Mouse (Mus musculus): ENCODE data around the gene Rcor1.
A peak's percentile ranks its signal among the peaks of the same experiment; 100 is the strongest.

Gene Rcor1

GRCm38 (mm10) chr12:111021138-111021537 is 18.0 kb upstream of the Rcor1 start:
- no peak for DNase-seq (ENCODE audit: low spot score in 2 of 2)

GRCm38 (mm10) chr12:111021577-111021976 is 17.6 kb upstream of the Rcor1 start:
- DNase-seq (ENCODE audit: low spot score in 2 of 2): no peak

- no peak for DNase-seq (ENCODE audit: low spot score in 2 of 2)
Measured at GRCm38 (mm10) chr12:111028176-111029167, 10.7 kb upstream of the Rcor1 start.

DNA sequence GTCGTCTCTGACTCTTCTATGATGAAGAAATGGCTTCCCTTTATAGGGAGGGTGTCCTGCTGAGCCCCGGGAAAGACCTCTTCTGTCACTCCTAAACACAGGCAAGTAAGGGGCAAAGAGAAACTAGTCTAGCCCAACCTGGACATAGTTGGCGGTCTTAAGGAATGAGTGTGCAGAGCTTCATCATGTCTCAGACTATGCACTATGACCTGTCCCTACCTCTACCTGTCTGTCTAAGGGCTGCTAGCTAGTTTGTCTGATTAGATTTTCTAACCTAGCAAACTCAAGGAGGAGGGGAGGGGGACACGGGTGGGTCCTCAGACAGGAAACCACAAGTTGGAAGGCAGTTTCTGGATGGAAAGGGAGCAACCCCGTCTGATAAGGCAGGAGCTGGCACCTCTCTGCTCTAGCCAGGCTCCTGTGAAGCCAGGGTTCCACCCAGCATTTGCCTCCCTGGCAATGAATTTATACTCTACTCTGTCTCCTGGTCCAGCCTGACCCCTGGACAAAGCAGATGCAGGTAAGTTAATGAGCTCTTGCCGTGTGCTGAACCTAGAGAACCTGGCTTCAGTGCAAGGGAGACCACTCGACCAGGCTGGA is 9.8 kb upstream of the Rcor1 start:
- DNase-seq (ENCODE audit: low spot score in 2 of 2): no peak

DNA sequence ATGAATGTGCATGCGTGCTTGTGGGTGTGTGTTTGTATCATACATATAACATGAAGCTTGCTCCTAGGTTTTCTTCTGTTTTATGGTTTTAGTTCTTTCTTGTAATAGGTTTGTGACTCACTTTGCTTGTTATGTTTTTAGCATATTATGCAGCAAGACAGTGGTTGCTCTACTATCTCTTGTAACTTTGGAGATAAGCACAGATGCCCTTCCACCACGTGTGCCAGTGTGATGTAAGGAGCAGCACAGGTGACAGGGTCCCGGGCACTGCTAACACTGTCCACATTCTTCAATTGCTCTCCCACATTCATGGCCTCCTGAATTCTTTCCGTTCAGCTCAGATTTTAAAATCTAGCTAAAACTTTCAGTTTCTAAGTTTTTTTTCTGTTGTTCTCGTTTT is 6.3 kb upstream of the Rcor1 start:
- DNase-seq (ENCODE audit: low spot score in 2 of 2): no peak

DNA sequence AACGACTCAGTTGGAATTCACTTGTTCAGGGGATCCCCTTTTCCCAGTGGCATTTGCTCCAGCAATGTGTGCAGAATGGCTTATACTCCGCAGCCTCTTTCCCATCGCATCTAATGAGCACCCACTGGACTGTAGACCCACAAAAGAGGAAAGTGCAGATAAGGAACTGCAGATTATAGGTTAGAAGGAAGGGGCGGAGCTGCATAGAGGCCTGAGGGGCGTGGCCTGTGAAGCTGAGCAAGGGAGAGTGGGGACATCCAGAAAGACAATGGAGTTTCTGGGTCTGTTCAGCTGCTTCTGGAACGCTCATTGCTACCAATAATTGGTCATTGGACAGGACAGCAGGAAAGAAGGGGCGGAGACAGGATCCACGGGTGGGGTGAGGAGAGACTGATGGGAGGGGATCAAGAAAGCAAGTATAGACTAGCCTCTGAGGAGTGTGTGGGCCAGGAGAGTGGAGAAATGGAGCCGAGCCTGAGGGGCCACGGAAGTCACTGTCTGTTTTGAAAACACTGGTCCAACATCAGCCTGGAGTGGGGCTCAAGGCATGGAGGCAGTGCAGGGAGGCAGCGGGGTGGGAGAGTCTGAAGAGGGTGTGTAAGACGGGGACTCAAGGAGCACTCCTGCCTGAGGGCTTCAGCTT is 3.8 kb upstream of the Rcor1 start:
- DNase-seq (ENCODE audit: low spot score in 2 of 2): no peak

GRCm38 (mm10) chr12:111036198-111036775 is 2.9 kb upstream of the Rcor1 start:
- no peak for DNase-seq (ENCODE audit: low spot score in 2 of 2)

- no peak for DNase-seq (ENCODE audit: low spot score in 2 of 2)
Measured at GRCm38 (mm10) chr12:111037241-111038180, 1.6 kb upstream of the Rcor1 start.

DNA sequence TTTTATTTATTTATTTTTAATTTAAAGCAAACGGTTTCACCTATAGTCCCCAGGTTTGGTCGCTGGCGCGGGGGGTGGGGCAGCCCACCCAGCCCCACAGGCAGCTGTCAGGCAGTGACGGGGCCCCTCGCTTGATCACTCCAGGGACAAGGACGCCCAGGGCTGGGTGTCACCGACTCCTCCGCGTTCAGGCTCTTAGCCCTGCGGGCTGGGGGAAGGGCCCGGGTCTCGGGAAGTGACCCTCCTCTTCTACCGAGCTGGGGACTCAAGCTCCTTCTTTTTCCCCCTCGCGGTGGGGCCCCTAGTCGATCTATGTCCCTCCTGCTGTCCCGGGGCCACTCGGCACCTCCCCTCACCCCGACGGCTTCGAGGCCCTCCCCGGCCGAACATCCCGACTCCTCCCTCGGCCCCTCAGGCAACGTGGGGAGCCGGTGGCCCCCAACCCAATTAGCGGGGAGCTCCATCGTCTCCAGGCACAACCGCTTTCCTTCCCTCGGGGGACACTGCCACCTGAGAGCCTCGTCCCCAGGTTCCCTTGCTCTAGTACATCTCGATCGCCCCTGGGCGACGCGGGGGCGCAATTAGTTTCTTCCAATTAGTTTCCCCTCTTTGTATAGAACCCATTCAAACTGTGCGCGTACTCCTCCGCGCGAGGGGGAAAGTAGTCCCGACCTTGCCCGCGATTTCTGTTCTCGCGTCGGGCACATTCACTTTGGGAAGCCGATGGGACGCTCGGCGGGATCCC is 748 bp upstream of the Rcor1 start:
- DNase-seq (ENCODE audit: low spot score in 2 of 2): peak in 1 of 2 experiments; percentile 88

DNA sequence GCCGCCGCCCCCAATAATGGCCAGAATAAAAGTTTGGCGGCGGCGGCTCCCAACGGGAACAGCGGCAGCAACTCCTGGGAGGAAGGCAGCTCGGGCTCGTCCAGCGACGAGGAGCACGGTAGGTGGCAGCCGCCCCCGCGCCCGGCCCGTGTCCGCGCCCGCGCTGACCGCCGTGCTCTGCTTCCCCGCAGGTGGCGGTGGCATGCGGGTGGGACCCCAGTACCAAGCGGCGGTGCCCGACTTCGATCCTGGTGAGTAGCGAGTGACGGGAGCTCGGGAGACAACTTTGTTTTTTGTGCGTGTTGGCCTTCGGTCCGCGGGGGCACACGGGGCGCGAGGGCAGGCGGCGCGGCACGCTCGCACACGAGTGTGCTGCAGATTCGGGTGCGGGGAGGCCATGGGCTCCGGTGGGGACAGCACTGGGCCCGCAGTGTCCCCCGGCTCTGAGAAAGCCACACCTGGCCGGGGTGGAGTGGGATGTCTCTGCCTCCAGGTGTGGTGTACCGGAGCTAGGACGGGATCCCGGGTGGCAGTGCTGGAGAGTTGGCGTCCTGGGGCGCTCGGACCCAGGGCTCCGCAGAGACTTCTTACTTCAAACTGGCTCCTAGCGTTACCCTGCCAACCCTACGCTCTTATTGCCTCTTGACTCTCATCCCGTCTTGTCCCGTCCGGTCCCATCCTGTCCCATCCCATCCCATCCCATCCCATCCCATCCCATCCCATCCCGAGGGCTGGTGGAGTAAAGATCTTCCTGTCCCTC is 800 bp downstream of the Rcor1 start:
- DNase-seq (ENCODE audit: low spot score in 2 of 2): peak; percentile 13 to 55

DNA sequence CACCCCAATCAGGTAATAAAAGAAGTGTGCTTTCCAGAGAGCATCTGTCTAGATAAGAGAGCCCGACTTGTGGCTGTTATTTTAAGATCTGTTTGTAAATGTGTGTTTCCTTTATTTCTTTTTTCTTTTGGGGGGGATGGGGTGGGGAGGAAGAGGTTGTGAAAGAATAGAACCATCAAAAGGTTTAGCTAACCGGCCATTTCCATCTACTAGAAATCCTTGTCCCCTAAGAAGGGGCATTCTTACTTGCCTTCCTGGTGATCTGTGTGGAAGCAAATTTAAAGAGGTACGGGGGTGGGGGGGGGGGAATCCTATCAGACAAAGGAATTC is 1.3 kb downstream of the Rcor1 start:
- DNase-seq (ENCODE audit: low spot score in 2 of 2): no peak

- DNase-seq (ENCODE audit: low spot score in 2 of 2): no peak
Measured at GRCm38 (mm10) chr12:111041196-111041595, 2.0 kb downstream of the Rcor1 start.

GRCm38 (mm10) chr12:111042365-111042764 is 3.2 kb downstream of the Rcor1 start:
- DNase-seq (ENCODE audit: low spot score in 2 of 2): no peak

GRCm38 (mm10) chr12:111044880-111045279 is 5.7 kb downstream of the Rcor1 start:
- DNase-seq (ENCODE audit: low spot score in 2 of 2): no peak

DNA sequence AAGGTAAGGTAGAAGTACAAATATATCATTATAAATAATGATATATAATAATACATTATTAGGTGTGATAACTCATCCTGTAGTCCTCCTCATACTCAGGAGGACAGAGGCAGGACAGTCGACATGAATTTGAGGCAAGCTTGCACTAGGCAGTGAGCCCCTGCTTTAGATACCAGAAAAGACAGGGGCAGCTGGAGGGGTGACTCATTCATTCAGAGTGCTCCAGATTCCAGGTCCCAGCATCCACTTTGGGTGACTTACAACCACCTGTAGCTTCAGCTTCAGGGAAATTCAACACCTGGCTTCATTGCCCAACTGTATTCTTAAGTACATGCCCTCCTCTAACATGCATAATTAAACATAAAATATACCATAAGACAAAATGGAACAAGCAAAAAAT is 7.7 kb downstream of the Rcor1 start:
- no peak for DNase-seq (ENCODE audit: low spot score in 2 of 2)

DNA sequence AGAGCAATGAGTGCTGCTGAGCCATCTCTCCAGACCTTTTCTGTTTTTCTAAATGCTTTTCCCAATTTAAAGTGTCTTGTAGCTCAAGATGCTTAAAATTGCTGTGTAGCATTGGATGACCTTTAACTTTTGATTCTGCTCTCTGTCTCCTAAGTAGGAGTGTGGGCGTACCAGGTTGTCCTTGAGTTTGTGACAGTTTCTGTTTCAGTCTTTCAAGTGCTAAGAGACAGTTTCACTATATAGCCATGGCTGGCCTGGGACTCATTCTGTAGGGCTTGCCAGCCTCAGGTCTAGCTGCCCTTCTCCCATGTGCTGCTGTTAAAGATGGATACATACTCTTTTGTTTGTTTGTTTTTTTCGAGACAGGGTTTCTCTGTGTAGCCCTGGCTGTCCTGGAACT is 9.1 kb downstream of the Rcor1 start:
- no peak for DNase-seq (ENCODE audit: low spot score in 2 of 2)

DNA sequence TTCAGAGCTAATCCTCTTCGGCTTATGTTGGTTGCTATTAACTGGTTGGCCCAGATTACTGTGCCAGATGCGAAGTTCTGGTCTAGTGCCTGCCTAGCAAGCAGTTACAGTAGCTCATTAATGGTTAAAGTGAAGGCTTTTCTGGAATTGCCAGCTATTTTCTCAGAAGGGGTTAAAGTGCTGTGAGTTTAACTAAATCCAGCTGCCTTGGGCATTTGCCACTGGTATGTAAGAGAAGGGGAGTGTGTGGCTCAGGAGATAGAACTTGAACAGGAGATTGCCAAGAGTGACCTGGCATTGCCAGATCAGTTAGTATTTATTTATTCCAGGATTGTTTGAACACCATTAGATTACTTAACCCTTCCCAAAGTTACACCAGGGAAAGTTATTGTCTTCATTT is 11.1 kb downstream of the Rcor1 start:
- DNase-seq (ENCODE audit: low spot score in 2 of 2): no peak

- no peak for DNase-seq (ENCODE audit: low spot score in 2 of 2)
Measured at GRCm38 (mm10) chr12:111063361-111063760, 24.2 kb downstream of the Rcor1 start.

GRCm38 (mm10) chr12:111064220-111064619 is 25.1 kb downstream of the Rcor1 start:
- DNase-seq (ENCODE audit: low spot score in 2 of 2): no peak

- no peak for DNase-seq (ENCODE audit: low spot score in 2 of 2)
Measured at GRCm38 (mm10) chr12:111065330-111065729, 26.2 kb downstream of the Rcor1 start.

All from urinary bladder, adult 18-20 months (tissue).